Mouse (Mus musculus) cerebellum, postnatal 4 days (tissue): Measurements from ENCODE around the gene H2afj.
"Not testable (repeated sequence)": the region's sequence is repeated elsewhere in the genome, so short reads cannot be mapped to it uniquely, and the experiment has no call there.

Source experiments
- DNase-seq, 2 experiments: peaks; one replicate each; pipeline ENCODE4 v3.0.0; 2022; ENCODE audit warnings: low spot score in 2 of 2, mixed read lengths in 1 of 2

H2afj gene

GRCm38 (mm10) chr6:136808014-136808417 is at the start of gene H2afj:
TSS of gene H2afj (plus strand) at chr6:136808244.
- peak; percentile 98 for DNase-seq

DNA sequence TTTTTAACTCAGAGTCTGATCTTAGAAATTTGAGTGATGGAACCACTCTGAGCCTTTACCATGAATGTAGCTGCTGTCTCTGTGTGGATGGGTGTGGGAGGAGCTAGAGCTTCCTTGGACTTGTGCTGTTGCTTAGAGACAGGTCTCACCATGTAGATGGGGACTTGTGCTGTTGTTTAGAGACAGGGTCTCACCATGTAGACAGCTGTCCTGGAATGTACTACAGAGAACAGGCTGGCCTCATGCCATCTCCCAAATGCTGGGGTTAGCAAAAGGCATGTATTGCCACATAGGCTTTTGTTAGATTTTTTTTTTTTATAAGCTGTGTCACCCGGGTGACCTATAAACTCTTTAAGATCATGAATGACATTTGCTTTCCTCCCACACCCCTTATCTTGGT is 44.1 kb upstream of the H2afj start:
- DNase-seq: no peak

DNA sequence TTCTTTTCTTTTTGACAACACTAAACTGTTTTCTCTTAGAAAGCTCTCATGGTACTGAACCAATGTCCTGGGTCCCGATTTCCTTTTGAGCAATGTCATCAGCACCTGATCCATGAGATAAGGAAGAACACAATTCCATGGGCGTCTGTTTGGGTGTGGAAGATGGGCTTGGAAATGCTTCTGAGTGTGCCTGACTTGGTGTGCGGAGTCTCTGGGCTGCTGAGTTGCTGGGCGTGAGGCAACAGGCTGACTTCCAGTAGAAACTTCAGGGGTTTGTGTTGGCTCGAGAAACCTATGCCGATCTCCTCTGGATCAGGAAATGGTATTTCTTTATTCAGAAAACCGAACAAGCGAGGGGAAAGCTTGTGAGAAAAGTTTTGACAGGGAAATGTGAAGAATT is 38.9 kb upstream of the H2afj start:
- DNase-seq: no peak

- no peak for DNase-seq
Observed at GRCm38 (mm10) chr6:136769859-136770258, 38.2 kb upstream of the H2afj start.

GRCm38 (mm10) chr6:136776392-136776791 is 31.7 kb upstream of the H2afj start:
- no peak for DNase-seq

GRCm38 (mm10) chr6:136781377-136781986 is 26.6 kb upstream of the H2afj start, which contains the start of gene Gucy2c:
TSS of gene Gucy2c (minus strand) at chr6:136781765.
- no peak for DNase-seq

DNA sequence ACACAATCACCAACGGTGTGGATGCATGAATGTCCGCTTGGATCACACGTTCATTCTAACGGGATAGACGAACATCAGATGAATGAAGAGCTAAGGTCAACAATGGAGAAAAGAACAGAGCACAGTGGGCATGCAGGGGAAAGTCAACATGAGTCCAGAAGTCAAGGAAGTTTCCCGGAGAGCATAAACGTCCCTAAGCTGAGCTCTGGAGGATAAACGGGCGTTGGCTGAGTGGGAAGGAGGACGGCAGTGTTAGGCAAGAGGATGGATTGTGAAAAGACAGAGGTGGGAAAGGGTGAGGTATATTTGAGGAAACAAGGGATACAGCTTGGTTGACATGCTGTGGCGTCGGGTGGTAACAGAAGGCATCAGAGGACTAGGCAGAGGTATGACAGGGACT is 25.9 kb upstream of the H2afj start:
- no peak for DNase-seq

- DNase-seq: no peak
Observed at GRCm38 (mm10) chr6:136782761-136783160, 25.3 kb upstream of the H2afj start.

GRCm38 (mm10) chr6:136789391-136789971 is 18.6 kb upstream of the H2afj start:
- no peak for DNase-seq

DNA sequence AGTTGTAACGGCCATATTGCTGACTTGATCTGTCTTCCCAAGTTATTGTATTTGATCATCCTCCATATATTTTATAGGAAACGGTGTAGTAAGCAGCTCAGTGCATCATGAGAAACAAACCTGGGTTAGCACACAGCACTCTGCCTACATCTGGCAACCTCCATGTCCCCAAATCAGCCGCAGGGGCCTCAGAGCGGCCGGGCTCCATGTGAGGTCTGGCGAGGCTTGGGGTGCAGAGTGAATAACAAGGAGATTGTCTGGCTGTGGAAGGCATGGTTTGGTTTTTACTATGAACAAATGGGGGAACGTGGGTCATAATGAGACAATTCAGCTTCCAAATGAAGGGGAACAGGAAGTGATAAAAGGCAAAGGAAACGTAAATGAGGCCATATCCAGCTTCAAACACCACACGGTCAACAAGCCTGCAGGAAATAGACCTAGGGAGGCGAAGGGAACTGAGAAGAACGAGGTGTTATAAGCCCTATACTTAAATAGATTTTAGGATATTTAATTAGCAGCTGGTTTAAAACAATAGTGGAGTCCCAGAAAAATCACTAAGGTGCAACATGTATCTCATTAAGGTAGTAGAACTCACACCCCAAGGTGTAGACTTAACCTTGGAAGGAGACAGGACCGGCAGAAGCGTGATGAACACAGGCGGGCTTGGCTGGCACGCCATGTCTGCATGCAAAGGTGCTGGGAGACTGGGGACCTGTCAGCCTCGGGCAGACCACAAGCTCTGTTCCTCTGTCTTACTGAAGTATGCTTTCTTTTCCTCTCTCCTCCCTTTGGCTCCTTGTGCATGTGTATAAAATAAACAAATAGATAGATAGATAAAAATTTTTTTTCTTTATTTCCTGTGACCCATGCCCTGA is 14.9 kb upstream of the H2afj start:
- DNase-seq: no peak

DNA sequence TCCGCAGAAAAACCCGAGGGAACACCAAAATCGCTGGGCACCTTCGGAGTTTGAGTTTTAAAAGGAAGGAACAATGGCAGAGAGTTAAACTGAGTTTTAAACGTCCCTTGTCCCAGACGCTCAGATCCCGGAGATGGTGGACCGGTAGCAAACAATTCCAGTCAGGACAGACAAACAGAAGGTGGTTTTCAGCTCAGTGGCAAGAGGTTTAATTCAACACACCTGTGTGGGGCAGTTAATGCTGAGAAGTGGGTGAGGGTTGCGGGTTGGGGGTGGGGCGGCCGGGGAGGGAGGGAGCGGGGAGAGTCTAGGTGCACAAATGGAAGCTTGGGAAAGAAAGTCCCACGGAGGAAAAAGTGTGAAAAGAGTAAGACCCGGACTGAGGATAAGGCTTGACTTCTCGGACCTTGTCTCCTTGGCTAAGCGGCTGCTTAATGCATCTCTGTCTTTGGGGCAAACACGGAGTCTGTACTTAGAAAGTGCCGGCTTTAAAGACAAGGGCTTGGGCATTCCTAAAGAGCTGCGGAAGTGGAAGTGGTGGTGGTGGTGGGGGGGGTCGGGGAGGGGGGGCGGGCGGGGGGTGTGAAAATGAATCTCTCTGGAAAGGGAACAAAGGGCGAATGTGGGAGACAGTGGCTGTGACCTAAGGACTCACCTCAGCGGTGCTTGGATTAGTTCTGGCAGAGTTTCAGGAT is 14.1 kb upstream of the H2afj start:
- no peak for DNase-seq

DNA sequence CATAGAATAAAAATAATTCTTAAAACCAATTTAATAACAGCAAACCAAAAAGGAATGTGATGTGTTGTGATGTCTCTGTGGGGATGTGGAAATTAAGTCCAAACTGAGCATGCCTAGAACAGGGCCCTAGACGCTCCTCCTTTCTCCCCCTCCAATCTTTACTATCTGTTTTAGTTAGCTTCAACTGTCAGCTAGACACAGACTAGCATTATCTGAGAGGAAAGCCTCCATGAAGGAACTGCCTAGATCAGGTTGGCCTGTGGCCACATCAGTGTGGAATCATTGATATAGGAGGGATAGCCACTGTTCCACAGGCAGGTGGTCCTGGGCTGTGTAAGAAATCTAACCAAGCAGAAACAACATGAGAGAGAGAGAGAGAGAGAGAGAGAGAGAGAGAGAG is 12.9 kb upstream of the H2afj start:
- DNase-seq: no peak

GRCm38 (mm10) chr6:136795850-136796249 is 12.2 kb upstream of the H2afj start:
- DNase-seq: no peak

- DNase-seq: not testable (repeated sequence)
Observed at GRCm38 (mm10) chr6:136797874-136798693, 10.0 kb upstream of the H2afj start.

DNA sequence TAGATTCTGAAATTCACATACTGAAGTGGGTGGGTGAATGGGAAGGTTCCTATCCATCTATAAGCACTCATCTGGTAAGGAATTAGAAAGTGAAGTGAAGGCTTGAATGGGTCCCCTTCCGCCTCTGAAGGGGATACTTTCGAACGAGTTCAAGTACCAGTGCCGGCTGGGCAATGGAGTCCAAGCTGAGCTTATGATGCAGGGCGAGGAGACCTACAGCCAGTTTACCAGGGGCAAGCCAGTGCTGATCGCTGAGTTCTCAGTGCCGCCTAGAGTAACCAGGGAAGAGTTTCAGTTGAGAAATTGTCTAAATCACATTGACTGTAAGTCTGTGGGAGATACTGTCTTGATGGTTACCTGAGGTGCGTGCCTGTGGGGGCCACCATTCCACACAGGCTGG is 7.3 kb upstream of the H2afj start:
- DNase-seq: no peak

- no peak for DNase-seq
Observed at GRCm38 (mm10) chr6:136801274-136801673, 6.8 kb upstream of the H2afj start.

- no peak for DNase-seq
Observed at GRCm38 (mm10) chr6:136803093-136803738, 4.8 kb upstream of the H2afj start.

DNA sequence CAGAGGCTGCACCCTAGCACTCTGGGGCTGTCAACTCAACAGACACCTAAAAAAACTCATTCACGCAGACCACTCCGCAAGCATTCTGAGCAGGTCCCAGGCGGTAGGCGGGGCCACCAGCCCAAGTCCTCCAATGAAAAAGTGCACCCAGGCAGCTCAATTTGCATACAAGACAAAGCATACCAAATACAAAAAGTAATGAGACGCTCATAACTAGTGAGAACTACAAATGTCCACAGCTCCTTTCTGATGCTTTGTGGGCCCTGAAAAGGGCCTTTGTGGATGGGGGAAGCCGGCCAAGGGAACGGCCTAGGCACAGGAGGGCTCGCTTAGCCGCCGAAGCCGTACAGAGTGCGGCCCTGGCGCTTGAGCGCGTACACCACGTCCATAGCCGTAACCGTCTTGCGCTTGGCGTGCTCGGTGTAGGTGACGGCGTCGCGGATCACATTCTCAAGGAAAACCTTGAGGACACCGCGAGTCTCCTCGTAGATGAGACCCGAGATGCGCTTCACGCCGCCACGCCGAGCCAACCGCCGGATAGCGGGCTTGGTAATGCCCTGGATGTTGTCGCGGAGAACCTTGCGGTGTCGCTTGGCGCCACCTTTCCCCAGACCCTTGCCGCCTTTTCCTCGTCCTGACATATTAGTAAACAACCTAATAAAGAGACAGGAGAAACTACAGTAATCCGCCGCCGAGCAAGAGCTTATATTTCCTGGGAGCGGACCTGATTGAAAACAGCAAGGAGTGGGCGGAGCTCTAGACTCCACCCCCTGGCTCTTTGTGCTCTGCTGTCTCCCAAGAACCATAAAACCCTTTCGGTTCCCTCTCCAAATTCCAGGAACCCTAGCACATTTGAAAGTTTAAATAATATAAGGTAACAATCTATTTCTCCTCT is 4.1 kb upstream of the H2afj start, which contains the start of gene Hist4h4:
Gene Hist4h4, minus strand, starts transcription at position 677 of the 895 bp plus-strand sequence.
- DNase-seq: peak; percentile 96 to 98

- DNase-seq: no peak
Observed at GRCm38 (mm10) chr6:136804705-136805408, 3.2 kb upstream of the H2afj start.
